Mouse (Mus musculus): ENCODE measurements at regions not wholly inside any gene's neighbourhood (a gene's known extent, or its start where the extent isn't known, plus 50 kb on each side); places are given as distances from the start of the nearest gene placed in this dataset.

- no peak for DNase-seq
These were observed 92.0 kb upstream of the Zfp644 start for GRCm38 (mm10) chr5:106789136-106789535.

GRCm38 (mm10) chr5:106785065-106785464 is 88.0 kb upstream of the Zfp644 start:
- DNase-seq = peak; percentile 8

DNA sequence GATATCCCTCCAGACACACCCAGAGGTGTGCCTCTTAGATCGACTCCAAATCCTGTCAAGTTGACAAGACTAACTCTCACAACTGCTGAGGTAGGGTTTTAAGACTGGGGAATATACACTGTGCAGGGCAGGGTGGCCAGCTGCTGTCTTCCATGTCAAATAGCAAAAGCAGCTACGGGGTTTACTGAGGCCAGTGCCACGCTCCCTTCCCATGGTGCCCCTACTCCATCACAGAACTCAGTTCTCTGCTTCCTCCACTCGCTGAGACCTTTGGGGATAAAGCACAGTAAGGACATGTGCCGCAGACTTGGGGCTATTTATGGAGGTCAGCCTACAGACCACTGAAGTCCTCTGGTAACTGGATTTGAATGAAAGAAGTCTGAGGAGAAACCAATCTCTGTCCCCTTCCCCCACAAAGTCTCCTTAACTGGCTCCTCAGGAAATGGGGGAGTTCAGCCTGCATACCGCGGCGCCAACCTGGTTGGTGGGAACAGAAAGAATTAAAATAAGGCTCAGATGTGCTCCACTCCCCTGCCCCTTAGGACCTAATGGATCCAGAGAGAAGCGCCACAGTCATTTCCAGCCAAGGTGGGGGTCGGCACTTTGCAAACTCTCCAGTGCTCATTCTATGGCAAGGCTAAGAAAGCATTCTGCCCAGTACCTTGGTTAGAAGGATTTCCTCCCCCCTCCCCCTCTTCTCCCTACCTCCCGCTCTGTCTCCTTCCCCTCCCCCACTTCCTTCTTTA is 87.0 kb upstream of the Zfp644 start:
- no peak for DNase-seq

DNA sequence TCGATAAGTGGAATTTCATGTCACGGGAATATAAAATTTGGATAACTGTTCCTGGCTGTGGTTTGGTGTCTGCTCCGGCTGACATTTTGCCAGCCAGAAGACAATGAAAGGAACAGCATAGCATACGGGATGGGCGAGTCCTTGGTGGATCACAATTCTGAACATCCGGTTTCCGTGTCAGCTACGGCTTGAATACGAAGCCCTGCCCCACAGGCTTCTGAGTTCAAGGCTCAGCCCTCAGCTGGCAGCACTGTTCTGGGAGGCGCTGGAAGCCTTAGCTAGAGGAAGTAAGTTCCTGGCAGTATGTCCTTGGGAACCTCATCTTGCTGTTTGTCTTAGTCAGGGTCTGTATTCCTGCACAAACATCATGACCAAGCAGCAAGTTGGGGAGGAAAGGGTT is 83.7 kb upstream of the Zfp644 start:
- DNase-seq = no peak

GRCm38 (mm10) chr5:106778176-106778781 is 81.2 kb upstream of the Zfp644 start:
- DNase-seq = no peak

GRCm38 (mm10) chr5:106775010-106775693 is 78.1 kb upstream of the Zfp644 start:
- no peak for DNase-seq

- no peak for DNase-seq
These were observed 76.3 kb upstream of the Zfp644 start for GRCm38 (mm10) chr5:106773201-106773934.

DNA sequence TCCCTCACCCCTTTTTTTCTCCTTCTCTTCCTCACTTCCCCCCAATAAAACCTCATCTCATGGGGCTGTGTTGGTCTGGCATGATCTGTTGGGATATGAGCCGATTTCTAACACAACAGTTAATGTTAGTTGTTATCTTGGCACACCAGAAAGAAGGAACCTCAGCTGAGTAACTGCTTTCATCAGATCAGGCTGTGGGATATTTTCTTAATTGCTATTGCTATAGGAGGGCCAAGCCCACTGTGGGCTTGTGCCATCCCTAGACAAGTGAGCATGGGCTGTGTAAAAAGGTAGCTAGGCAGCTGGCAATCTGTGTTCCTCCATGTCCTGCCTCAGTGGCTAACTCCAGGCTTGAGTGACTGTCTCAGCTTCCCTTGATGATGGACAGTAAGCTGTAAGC is 73.9 kb upstream of the Zfp644 start:
- no peak for DNase-seq

- DNase-seq = no peak
These were observed 68.2 kb upstream of the Zfp644 start for GRCm38 (mm10) chr5:106765335-106765734.

DNA sequence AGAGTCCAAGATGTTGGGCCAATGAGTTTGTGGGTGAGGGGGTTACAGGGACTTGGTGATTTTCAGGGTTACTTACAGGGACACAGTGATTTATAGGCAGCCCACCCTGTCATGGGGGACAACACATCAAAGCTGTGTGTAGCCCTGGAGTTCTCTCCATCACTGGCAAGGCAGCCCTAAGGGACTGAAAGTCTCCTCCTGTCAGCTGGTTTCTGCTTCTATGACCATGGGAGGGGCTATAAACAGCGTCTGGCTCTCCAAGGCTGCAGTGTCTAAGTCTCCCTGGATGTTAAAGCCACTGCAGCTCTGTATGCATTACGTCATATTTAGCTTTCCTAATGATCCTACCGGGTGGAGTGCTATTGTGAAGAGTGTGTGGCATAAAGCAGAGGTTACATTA is 66.2 kb upstream of the Zfp644 start:
- DNase-seq = peak; percentile 5

DNA sequence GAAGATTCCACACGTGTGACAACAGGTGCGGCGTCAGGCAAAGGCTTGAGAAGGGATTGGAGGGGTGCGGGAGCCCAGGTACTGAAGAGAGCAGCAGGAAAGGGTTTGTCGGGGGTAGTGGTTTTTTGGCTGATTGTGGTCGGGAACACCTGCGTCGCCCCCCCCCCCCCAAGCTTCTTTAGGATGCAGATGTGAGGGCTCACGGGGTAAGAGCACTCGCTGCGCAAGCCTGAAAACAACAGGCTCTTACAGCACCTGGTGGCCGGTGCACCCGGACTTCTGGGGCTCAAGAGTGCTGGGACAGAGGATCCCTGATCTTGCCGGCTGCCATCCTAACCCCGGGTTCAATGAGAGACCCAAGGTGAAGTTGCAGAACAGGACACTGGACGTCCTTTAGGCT is 60.9 kb upstream of the Zfp644 start:
- no peak for DNase-seq

DNA sequence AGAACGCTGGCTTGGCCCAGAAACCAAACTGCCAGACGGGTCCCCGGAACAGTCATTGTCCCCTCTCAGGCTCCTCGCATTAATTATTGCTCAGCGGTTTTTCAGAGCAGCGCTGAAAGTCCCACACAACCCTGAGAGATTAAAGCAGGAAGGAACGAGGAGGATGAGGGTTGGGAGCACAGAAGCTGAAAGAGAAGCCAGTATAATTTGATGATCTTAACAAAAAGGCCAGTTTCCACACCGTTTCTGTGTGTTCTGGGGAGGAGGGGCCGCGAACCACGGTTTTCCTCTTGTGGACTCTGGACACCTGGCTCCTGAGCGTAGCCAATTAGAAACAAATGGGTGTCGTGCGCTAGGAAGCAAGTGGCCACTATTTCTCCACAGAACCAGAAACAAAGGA is 60.3 kb upstream of the Zfp644 start:
- DNase-seq = no peak

- DNase-seq = peak; percentile 21
These were observed 59.9 kb upstream of the Zfp644 start for GRCm38 (mm10) chr5:106756937-106757371.

DNA sequence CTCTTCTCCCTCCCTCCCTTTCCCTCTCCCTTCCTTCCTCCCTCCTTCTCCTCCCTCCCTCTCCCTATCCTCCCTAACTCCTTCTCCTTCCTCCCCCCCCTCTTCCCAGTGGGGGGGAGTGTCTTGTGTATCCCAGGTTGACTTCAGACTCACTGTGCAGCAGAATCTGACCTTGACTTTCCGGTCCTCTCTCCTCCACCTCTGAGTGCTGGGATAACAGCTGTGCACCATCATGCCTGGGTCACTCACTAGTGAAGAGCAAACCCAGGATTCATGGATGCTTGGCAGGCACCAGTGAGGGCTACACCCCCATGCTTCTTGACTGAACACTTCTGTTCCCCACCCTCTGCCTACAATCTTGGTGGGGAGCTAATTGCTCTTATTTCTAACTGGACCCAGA is 56.2 kb upstream of the Zfp644 start:
- DNase-seq = no peak

- DNase-seq = no peak
These were observed 53.1 kb upstream of the Zfp644 start for GRCm38 (mm10) chr5:106750168-106750567.

DNA sequence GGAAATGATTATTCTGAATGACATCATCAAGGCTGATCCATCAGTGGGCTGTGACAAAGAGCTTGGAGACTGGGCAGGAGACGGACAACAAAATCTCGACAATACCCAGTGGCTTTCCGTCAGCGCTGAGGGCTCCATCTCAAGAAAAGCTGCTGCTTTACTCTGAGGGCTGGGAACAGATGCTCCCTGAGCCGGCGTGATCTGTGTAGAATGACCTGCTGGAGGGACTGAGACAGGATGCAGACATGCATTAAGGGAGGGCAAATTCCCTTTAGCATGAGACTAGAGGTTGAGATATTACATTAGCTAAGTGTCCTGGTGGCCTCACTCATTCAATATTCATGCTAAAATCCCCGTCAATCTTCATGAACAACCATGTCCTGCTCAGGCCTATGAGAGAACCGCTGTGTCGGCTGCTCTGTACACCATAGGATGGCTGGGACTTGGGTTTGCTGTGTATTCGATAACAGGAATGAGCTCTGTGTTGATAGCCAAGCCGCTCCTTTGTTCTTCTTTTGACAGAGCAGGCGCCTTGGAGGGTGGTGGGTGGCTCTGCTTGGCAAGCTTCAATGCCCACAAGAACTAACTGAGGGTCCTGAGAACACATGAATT is 51.5 kb upstream of the Zfp644 start:
- DNase-seq = no peak
